Mouse (Mus musculus) heart, postnatal 36 days (tissue): ENCODE data around the gene Olfr568. TPM values are rescaled to one million over a fixed set of nuclear protein-coding genes. Genes with fewer than 3 reads are reported as not detected.

ENCODE experiments used
- DNase-seq, 2 experiments: peaks; one replicate each; pipeline ENCODE4 v3.0.0; 2021 to 2022
- intact Hi-C: fragments of 180-260 bp; cut with DNase I; formaldehyde crosslinking; loops from one replicate; pipeline ENCODE4 v1.15.1; 2025
- total RNA-seq, 2 experiments: library from RNA; stranded (reverse); gene quantifications; 2 replicates each; pipeline ENCODE4 v1.2.3; 2021

The Olfr568 gene
- total RNA-seq: not detected

DNA sequence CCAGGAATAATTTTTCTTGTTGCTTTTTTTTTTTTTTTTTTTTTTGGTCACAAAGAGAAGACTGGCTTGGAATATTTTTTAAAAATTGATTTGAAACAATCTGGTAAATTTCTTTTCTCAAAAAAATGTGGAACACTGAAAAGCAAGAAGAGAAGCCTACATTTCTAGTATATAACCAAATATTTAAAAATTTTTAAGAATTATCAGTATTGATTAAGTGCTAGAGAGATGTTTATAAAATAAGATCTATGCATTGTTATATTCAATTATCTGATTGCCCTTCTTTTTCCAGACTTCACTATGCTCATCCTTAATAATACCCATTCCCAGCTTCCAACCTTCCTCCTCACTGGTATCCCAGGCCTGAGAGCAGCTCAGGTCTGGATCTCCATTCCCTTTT lies at the start of gene Olfr568:
Gene Olfr568 (plus strand): TSS at position 301 of the 400 bp plus-strand sequence.
- intact Hi-C loops: no loop called here

DNA sequence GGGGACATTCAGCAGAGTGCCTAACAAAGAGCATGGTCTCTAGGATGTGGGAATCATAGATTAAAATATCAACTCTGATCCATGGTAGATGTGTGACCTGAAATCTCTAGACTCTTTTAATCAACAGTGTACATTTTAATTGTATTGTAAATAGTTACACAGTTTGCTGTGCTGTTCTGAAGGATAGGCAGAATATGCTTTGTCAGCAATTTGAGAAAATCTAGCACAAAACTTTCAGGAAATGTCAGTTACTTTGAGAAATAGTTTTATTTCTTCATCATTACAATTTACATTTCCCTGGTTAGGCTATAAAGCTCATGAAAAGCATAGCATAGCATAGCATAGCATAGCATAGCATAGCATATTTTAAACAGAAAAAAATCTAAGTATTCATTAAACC lies 21.1 kb upstream of the Olfr568 start:
- intact Hi-C loops: no loop called here
- no peak for DNase-seq

More for the DNA sequence above, at the start of gene Olfr568:
- no peak for DNase-seq

DNA sequence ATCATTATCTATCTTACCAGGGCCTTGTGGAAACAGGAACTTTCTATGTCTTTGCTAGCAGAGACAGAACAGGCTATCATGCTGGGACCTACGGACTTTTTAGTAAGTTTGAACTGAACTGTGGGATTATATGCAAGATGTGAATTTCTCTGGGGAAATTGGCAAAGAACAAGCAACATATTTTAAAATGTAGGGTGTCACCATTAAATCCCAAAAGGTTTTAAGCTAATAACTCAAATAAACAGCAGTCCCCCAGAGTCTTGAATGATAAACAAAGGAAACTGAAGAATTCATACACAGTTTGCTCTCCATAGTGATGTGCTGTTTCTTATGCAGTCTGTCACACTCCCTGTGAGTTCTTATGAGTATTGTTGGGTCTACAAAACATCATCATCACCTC lies 18.3 kb upstream of the Olfr568 start, which contains the start of gene Olfr566:
Gene Olfr566 (minus strand): TSS at position 101 of the 400 bp plus-strand sequence.
- no peak for DNase-seq
- intact Hi-C loops: no loop called here

DNA sequence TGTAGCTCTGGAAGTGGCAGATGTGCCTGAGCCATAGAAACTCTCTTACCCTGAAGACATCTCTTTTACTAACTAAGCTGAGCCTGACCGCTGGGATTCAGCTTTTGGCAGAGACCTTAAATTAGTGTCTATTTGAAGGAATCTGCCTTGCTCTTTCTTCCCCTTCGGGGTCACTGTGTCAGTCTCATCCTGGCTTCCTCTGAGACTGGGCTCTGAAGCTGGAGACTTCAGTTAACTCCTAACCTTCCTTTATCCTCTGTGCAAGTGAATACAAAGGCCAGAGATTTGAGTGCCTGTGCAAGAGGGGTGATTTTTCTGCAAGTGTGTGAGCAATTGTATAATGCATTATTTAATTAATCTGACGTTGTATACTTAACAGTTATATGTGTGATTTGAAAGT lies 13.9 kb downstream of the Olfr568 start, which contains the start of gene Olfr569:
Gene Olfr569 (minus strand): TSS at position 101 of the 400 bp plus-strand sequence.
- no peak for DNase-seq
- intact Hi-C loops: no loop called here

DNA sequence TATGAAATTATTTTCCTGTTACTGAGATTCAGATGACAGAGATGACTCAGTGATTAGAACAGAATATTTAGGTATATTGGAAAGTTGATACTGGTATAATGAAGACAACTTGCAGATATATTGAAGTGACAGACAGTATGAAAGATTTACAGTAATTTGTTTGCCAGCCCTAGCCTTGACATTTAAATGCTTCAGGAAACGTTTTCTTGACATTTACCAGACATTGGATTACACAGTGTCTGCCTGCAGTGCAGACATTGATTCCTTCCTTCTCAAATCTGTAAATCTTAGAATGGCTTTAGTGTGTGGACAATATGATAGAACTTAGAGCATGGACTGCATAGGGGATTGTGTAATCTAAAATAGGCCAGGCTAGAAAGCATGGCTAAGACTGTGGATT lies 38.3 kb downstream of the Olfr568 start:
- intact Hi-C loops: loop anchor here (10.0 kb wide), 2 partner anchors 160 to 220 kb away; partner anchors contain the start of genes Olfr557, Olfr560 and Olfr78

DNA sequence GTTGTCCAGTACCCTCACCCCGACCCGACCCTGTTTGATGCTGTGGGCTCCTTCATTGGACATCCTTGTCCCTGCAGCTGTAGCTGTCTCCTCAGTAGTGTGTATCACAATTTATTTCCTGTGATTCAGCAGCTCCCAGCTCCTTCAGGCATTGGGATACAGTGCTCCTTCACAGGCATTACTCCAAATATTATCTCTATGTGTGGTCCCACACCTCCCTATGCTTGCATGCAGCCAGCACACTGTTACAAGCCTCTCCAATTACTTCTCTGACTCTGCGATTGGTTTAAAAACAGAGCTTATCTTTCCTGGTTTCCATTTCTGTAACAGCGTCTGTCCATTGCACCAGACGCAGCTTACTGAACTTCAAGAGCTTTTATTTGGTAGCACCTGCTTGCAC lies 39.5 kb downstream of the Olfr568 start:
- DNase-seq: no peak
- intact Hi-C loops: loop anchor here (10.0 kb wide), 2 partner anchors 162 to 222 kb away; partner anchors contain the start of genes Olfr557, Olfr560 and Olfr78

More for the DNA sequence above, 38.3 kb downstream of the Olfr568 start:
- no peak for DNase-seq

DNA sequence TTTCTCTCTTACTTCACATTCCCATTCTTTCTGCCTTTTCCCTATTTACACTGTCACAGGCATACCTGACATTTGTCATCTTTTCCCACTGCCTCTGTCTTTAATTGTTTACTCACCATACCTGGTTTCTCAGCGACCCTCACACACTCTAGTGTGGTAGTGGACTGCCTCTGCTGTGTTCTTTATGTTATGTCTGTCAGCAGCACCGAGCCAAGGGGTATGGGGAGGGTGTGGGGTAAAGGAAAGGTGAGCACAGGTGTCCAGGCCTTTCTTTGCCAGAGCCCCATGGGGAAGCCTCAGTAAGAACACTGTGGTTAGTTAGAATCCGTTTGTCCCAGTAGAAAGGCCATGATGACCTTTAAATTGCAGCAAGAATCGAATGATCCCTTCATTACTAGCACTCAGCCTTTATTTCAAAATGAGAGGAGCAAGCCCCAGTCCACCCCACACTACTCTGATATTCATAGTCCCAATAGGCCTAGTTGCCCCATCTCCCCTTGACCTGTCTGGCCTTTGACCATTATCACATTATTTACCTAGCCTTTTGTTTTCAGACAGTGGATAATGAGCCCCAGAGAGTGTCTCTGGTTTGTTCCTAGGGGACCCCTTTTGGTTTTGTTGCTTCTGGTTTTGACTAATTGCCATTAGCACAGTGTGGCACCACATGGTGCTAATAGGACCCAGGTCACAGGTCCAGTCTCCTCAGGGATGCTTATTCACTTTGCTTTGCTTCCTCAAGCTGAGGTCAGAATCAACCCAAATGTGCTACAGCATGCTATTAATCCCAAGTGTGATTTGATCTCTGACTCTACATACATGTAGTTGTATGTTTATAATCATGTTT lies 40.3 kb downstream of the Olfr568 start, which contains the start of gene Olfr571:
Gene Olfr571 (minus strand): TSS at position 505 of the 844 bp plus-strand sequence.
- DNase-seq: no peak
- intact Hi-C loops: loop anchor here (10.0 kb wide), 2 partner anchors 162 to 222 kb away; partner anchors contain the start of genes Olfr557, Olfr560 and Olfr78

DNA sequence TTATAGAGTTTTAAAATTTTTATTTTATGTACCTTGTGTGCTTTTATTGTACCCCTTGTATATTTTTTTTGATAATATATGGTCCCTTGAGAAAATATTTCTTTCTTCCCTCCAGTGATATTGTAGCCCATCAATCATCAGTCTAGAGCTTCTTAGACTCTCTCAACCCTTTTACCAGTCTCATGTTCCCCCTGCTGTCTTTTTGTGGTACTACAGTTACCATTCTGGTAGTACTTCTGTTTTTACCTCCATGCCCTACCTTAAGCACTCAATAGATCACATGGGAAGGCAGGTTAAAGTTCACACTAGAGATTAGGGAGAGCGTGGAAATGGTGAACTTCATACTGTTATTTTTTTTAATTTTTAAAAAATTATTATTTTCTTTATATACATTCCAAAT lies 42.7 kb downstream of the Olfr568 start:
- intact Hi-C loops: loop anchor here (1.0 to 10.0 kb wide), 4 partner anchors 165 to 406 kb away; partner anchors contain the start of genes Olfr556, Olfr557, Olfr560 and Olfr78
- DNase-seq: no peak

DNA sequence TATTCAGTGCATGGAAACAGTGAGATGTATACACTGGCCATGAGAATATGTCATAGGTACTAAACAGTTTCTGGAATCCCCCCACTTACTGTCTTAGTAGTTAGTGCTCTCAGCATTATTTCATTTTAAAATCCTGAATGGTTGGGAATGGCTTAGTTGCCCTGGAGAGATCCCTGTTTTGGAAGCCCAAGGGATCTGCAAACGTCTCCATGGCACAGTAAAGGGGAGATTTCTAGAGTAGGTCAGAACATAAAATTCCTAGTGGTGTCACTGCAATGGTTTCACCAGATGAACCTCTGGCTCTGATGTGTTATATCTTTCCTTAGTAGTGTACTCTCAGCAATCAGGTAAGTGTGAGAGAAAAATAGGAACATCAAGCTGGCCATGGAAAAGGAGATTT lies 47.2 kb downstream of the Olfr568 start, which contains the start of gene Olfr572:
Gene Olfr572 (plus strand): TSS at position 301 of the 400 bp plus-strand sequence.
- intact Hi-C loops: no loop called here
- no peak for DNase-seq

DNA sequence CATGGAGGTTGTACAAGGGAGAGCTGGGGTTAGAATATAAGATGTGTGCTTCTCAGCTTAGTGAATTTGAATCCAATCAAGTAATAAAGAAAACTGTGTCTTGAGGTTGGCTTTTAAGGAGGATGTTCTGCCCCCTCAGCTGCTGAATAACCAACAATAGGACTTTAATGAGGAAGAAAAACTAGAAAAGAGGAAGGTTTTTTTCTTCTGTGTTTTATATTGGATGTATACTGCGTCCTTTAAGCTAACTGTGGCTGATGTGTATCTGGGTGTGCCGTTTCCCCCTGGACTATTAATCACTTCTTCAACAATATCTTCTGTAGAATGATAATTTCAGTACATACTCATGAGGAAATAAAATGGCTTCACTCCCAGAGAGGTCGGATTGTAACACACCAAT lies 50.2 kb downstream of the Olfr568 start:
- intact Hi-C loops: no loop called here
- DNase-seq: no peak

Other genes starting within 250 kb of the Olfr568 start
- not detected for gene Olfr554, start 238.7 kb upstream of the Olfr568 start, total RNA-seq
- not detected for gene Olfr555, start 218.3 kb upstream of the Olfr568 start, total RNA-seq
- not detected for gene Olfr556, start 212.2 kb upstream of the Olfr568 start, total RNA-seq
- 1 to 10 TPM; 7.7 to 8.4 TPM for gene Trim68, start 189.8 kb upstream of the Olfr568 start, total RNA-seq
- not detected for gene Olfr557, start 181.2 kb upstream of the Olfr568 start, total RNA-seq
- 1 to 10 TPM; 2.5 to 3.0 TPM for gene Olfr558, start 174.9 kb upstream of the Olfr568 start, total RNA-seq
- not detected for gene Olfr33, start 158.1 kb upstream of the Olfr568 start, total RNA-seq
- not detected for gene Olfr559, start 149.6 kb upstream of the Olfr568 start, total RNA-seq
- gene Olfr560, start 117.8 kb upstream of the Olfr568 start, total RNA-seq: not detected
- under 1 TPM; 0.28 to 0.68 TPM for gene Olfr78, start 117.7 kb upstream of the Olfr568 start, total RNA-seq
- not detected for gene Olfr561, start 105.9 kb upstream of the Olfr568 start, total RNA-seq
- not detected for gene Olfr564, start 73.6 kb upstream of the Olfr568 start, total RNA-seq
- not detected for gene Olfr566, start 18.4 kb upstream of the Olfr568 start, total RNA-seq
- gene Olfr569, start 13.8 kb downstream of the Olfr568 start, total RNA-seq: not detected
- not detected for gene Olfr570, start 17.5 kb downstream of the Olfr568 start, total RNA-seq
- not detected for gene Olfr571, start 40.4 kb downstream of the Olfr568 start, total RNA-seq
- gene Olfr572, start 47.3 kb downstream of the Olfr568 start, total RNA-seq: not detected
- gene Olfr573-ps1, start 65.5 kb downstream of the Olfr568 start, total RNA-seq: not detected
- not detected for gene Olfr574, start 71.3 kb downstream of the Olfr568 start, total RNA-seq
- gene Olfr575, start 81.7 kb downstream of the Olfr568 start, total RNA-seq: not detected
- not detected for gene Olfr576, start 85.5 kb downstream of the Olfr568 start, total RNA-seq
- gene Olfr577, start 98.8 kb downstream of the Olfr568 start, total RNA-seq: not detected
- not detected for gene Olfr578, start 112.2 kb downstream of the Olfr568 start, total RNA-seq
- gene Olfr582, start 160.9 kb downstream of the Olfr568 start, total RNA-seq: not detected
- gene Olfr583, start 174.2 kb downstream of the Olfr568 start, total RNA-seq: not detected
- gene Olfr584, start 204.8 kb downstream of the Olfr568 start, total RNA-seq: not detected
- gene Olfr585, start 220.6 kb downstream of the Olfr568 start, total RNA-seq: not detected
- not detected for gene Olfr586, start 248.5 kb downstream of the Olfr568 start, total RNA-seq